Mouse (Mus musculus): Measurements from ENCODE around the gene Uba7.
"Not testable (repeated sequence)": the region's sequence is repeated elsewhere in the genome, so short reads cannot be mapped to it uniquely, and the experiment has no call there.

The Uba7 gene

GRCm38 (mm10) chr9:107993013-107993412 lies 17.7 kb downstream of the Uba7 start:
- no peak for DNase-seq (ENCODE audit: low spot score in 2 of 2)

GRCm38 (mm10) chr9:107994464-107994863 lies 19.2 kb downstream of the Uba7 start:
- no peak for DNase-seq (ENCODE audit: low spot score in 2 of 2)

GRCm38 (mm10) chr9:107995513-107995912 lies 20.2 kb downstream of the Uba7 start:
- DNase-seq (ENCODE audit: low spot score in 2 of 2): no peak

- no peak for DNase-seq (ENCODE audit: low spot score in 2 of 2)
Observed at GRCm38 (mm10) chr9:107996049-107996448, 20.7 kb downstream of the Uba7 start, which contains the start of gene Gm20662. Gene Gm20662 (plus strand): TSS chr9:107996349.

GRCm38 (mm10) chr9:108001922-108002770 lies 26.8 kb downstream of the Uba7 start, which contains the start of gene Ip6k1:
Gene Ip6k1 (plus strand): TSS chr9:108002501.
- DNase-seq (ENCODE audit: low spot score in 2 of 2): peak; percentile 100

- no peak for DNase-seq (ENCODE audit: low spot score in 2 of 2)
Observed at GRCm38 (mm10) chr9:108002778-108003530, 27.6 kb downstream of the Uba7 start.

GRCm38 (mm10) chr9:108003531-108003890 lies 28.2 kb downstream of the Uba7 start:
- DNase-seq (ENCODE audit: low spot score in 2 of 2): no peak

- DNase-seq (ENCODE audit: low spot score in 2 of 2): no peak
Observed at GRCm38 (mm10) chr9:108008041-108008440, 32.7 kb downstream of the Uba7 start.

GRCm38 (mm10) chr9:108010385-108010784 lies 35.1 kb downstream of the Uba7 start:
- no peak for DNase-seq (ENCODE audit: low spot score in 2 of 2)

GRCm38 (mm10) chr9:108013577-108013976 lies 38.3 kb downstream of the Uba7 start:
- DNase-seq (ENCODE audit: low spot score in 2 of 2): not testable (repeated sequence)

- DNase-seq (ENCODE audit: low spot score in 2 of 2): peak in 1 of 2 experiments; percentile 42
Observed at GRCm38 (mm10) chr9:108017127-108017526, 41.8 kb downstream of the Uba7 start.

- no peak for DNase-seq (ENCODE audit: low spot score in 2 of 2)
Observed at GRCm38 (mm10) chr9:108020741-108021140, 45.4 kb downstream of the Uba7 start.

- DNase-seq (ENCODE audit: low spot score in 2 of 2): no peak
Observed at GRCm38 (mm10) chr9:108023216-108023615, 47.9 kb downstream of the Uba7 start.

GRCm38 (mm10) chr9:108026584-108026983 lies 51.3 kb downstream of the Uba7 start:
- no peak for DNase-seq (ENCODE audit: low spot score in 2 of 2)

GRCm38 (mm10) chr9:108027867-108028266 lies 52.6 kb downstream of the Uba7 start:
- DNase-seq (ENCODE audit: low spot score in 2 of 2): no peak

- no peak for DNase-seq (ENCODE audit: low spot score in 2 of 2)
Observed at GRCm38 (mm10) chr9:108032126-108032525, 56.8 kb downstream of the Uba7 start.

Data from left cerebral cortex, adult 9 months (tissue).